Mouse (Mus musculus): ENCODE results near the gene Susd6.

Susd6 gene

GRCm38 (mm10) chr12:80834901-80835570 lies 44.7 kb downstream of the Susd6 start:
- TF ChIP-seq GATA4 (IDR thresholded peaks at IDR 0.05; ENCODE audit: insufficient replicate concordance, low read length) = no peak

- TF ChIP-seq GATA4 (IDR thresholded peaks at IDR 0.05; ENCODE audit: insufficient replicate concordance, low read length) = no peak
Observed at GRCm38 (mm10) chr12:80837614-80838013, 47.3 kb downstream of the Susd6 start.

GRCm38 (mm10) chr12:80838271-80838670 lies 48.0 kb downstream of the Susd6 start:
- TF ChIP-seq GATA4 (IDR thresholded peaks at IDR 0.05; ENCODE audit: insufficient replicate concordance, low read length) = no peak

GRCm38 (mm10) chr12:80838787-80839186 lies 48.5 kb downstream of the Susd6 start:
- no peak for TF ChIP-seq GATA4 (IDR thresholded peaks at IDR 0.05; ENCODE audit: insufficient replicate concordance, low read length)

GRCm38 (mm10) chr12:80839631-80840030 lies 49.3 kb downstream of the Susd6 start:
- no peak for TF ChIP-seq GATA4 (IDR thresholded peaks at IDR 0.05; ENCODE audit: insufficient replicate concordance, low read length)

GRCm38 (mm10) chr12:80841618-80842017 lies 51.3 kb downstream of the Susd6 start:
- TF ChIP-seq GATA4 (IDR thresholded peaks at IDR 0.05; ENCODE audit: insufficient replicate concordance, low read length) = no peak

GRCm38 (mm10) chr12:80842609-80843008 lies 52.3 kb downstream of the Susd6 start:
- TF ChIP-seq GATA4 (IDR thresholded peaks at IDR 0.05; ENCODE audit: insufficient replicate concordance, low read length) = no peak

- no peak for TF ChIP-seq GATA4 (IDR thresholded peaks at IDR 0.05; ENCODE audit: insufficient replicate concordance, low read length)
Observed at GRCm38 (mm10) chr12:80843236-80843635, 52.9 kb downstream of the Susd6 start.

GRCm38 (mm10) chr12:80843651-80844444 lies 53.5 kb downstream of the Susd6 start:
- no peak for TF ChIP-seq GATA4 (IDR thresholded peaks at IDR 0.05; ENCODE audit: insufficient replicate concordance, low read length)

GRCm38 (mm10) chr12:80845901-80846300 lies 55.6 kb downstream of the Susd6 start:
- TF ChIP-seq GATA4 (IDR thresholded peaks at IDR 0.05; ENCODE audit: insufficient replicate concordance, low read length) = no peak

GRCm38 (mm10) chr12:80846861-80847268 lies 56.6 kb downstream of the Susd6 start:
- peak; percentile 62; the same call in 1 of the 2 replicates for TF ChIP-seq GATA4 (IDR thresholded peaks at IDR 0.05; ENCODE audit: insufficient replicate concordance, low read length)

GRCm38 (mm10) chr12:80852001-80852400 lies 61.7 kb downstream of the Susd6 start:
- no peak for TF ChIP-seq GATA4 (IDR thresholded peaks at IDR 0.05; ENCODE audit: insufficient replicate concordance, low read length)

- TF ChIP-seq GATA4 (IDR thresholded peaks at IDR 0.05; ENCODE audit: insufficient replicate concordance, low read length) = no peak; the same call in 1 of the 2 replicates
Observed at GRCm38 (mm10) chr12:80853737-80854136, 63.4 kb downstream of the Susd6 start.

- no peak; the same call in 1 of the 2 replicates for TF ChIP-seq GATA4 (IDR thresholded peaks at IDR 0.05; ENCODE audit: insufficient replicate concordance, low read length)
Observed at GRCm38 (mm10) chr12:80854671-80855070, 64.4 kb downstream of the Susd6 start.

GRCm38 (mm10) chr12:80855100-80855499 lies 64.8 kb downstream of the Susd6 start:
- TF ChIP-seq GATA4 (IDR thresholded peaks at IDR 0.05; ENCODE audit: insufficient replicate concordance, low read length) = no peak; the same call in 1 of the 2 replicates

- TF ChIP-seq GATA4 (IDR thresholded peaks at IDR 0.05; ENCODE audit: insufficient replicate concordance, low read length) = no peak
Observed at GRCm38 (mm10) chr12:80855581-80855980, 65.3 kb downstream of the Susd6 start.

Data from liver, adult (tissue).